Mouse (Mus musculus) small intestine, adult 10 weeks (tissue): ENCODE measurements around the gene Zfp36l1. TPM values are rescaled to one million over a fixed set of nuclear protein-coding genes. Genes with fewer than 3 reads are reported as not detected.

ENCODE experiments used
- polyA plus RNA-seq: library from polyadenylated mRNA; stranded (reverse); fragments of 350-450 nt; fragmentation: Illumina TruSeq; extraction: RNeasy Lipid Tissue Mini Kit (QIAGEN cat#74804); gene quantifications from one replicate; pipeline ENCODE4 v1.2.3, GENCODE M21; 2014; ENCODE audit warnings: low replicate concordance

Zfp36l1 gene
- 179 TPM for polyA plus RNA-seq

DNA sequence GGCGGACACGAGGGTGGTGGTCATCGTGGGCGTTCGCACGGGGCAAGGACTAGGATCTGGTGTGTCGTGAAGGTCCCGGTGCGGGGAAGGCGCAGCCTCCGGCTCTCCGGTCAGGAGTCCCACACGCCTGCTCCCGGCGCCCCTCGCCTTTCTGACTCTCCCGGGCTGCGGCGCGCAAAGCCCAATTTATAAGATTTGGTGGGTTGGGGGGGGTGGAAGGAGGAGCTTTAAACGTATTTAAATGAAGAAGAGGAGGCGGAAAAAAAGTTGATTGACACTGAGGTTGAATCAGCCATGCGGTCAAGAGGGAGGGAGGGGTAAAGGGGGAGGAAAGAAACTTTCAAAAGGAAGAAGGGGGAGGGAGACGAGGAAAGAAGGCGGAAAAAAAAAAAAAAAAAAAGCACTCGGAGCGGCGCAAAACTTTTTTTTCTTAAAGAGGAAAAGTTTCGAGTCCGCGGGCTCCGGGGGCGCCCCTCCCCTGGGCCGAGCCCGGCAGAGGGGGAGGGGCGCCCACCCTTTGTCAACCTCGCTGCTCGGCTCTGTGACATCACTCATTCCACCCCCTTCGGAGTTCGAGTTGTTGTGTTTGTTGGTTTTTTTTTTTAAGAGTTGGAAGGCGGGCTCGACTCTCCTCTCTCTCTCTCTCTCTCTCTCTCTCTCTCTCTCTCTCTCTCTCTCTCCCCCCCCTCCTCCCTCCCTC, at the start of gene Zfp36l1:
Zfp36l1 (minus strand) TSS at position 162 of the 700 bp plus-strand sequence.

Other genes starting within 250 kb of the Zfp36l1 start
- gene Actn1, start 147.4 kb upstream of the Zfp36l1 start, polyA plus RNA-seq, result 25.9 TPM